ENCODE assay signal across 8 mouse cellular contexts in genomic region chr4:32248236-32248635, GRCm38 (mm10). TPM values are rescaled to one million over a fixed set of nuclear protein-coding genes. Genes with fewer than 3 reads are reported as not detected.
DNase-seq lines count a peak whose midpoint lies in the region; ATAC-seq and TF ChIP-seq lines count a peak whose summit lies in the region.

No protein-coding gene starts in this region.

- H3K36me3 ChIP-seq in intestine, embryonic 14.5 days (ENCODE audit: control insufficient read depth, insufficient read depth, low read length) = no peaks in the 10 kb centered on the region
- no peaks in the 10 kb centered on the region for H3K36me3 ChIP-seq in intestine, embryonic 15.5 days
- peaks cover 5% of the 10 kb centered on the region; the same call in 1 of the 2 replicates for H3K36me3 ChIP-seq in forebrain, embryonic 12.5 days (replicated peaks)
- no peaks in the 10 kb centered on the region for H3K36me3 ChIP-seq in myocyte (ENCODE audit: control insufficient read depth, insufficient read depth)
- no peaks in the 10 kb centered on the region for H3K36me3 ChIP-seq in stomach, postnatal 0 days (ENCODE audit: control insufficient read depth, insufficient read depth, low read length)

- H3K9me3 ChIP-seq in intestine, embryonic 14.5 days (ENCODE audit: control insufficient read depth, low read length) = no peaks in the 10 kb centered on the region
- no peaks in the 10 kb centered on the region for H3K9me3 ChIP-seq in intestine, embryonic 15.5 days
- H3K9me3 ChIP-seq in forebrain, embryonic 12.5 days = no peaks in the 10 kb centered on the region
- H3K9me3 ChIP-seq in stomach, postnatal 0 days (ENCODE audit: control insufficient read depth, low read length) = no peaks in the 10 kb centered on the region

- no peak for TF ChIP-seq POLR2A in brain, embryonic 14.5 days (IDR thresholded peaks at IDR 0.05; ENCODE audit: borderline replicate concordance, extremely low read depth, insufficient read depth, insufficient read length, poor library complexity, severe bottlenecking)
- TF ChIP-seq POLR2A in myocyte (IDR thresholded peaks at IDR 0.05; ENCODE audit: insufficient read length, low read depth) = no peak

- H3K27ac ChIP-seq in intestine, embryonic 14.5 days (ENCODE audit: low read depth) = no peak overlapping the region
- H3K27ac ChIP-seq in intestine, embryonic 15.5 days = no peak overlapping the region
- H3K27ac ChIP-seq in forebrain, embryonic 12.5 days = 0 out of 2 replicates have a peak overlapping the region, but pooled peaks have one; percentile 25
- H3K27ac ChIP-seq in stomach, postnatal 0 days (replicated peaks) = no peak overlapping the region

- TF ChIP-seq EP300 in stomach, postnatal 0 days (optimal IDR thresholded peaks at IDR 0.05) = no peak

- no peaks in the 10 kb centered on the region for H3K79me2 ChIP-seq in myocyte (ENCODE audit: control insufficient read depth, insufficient read depth)

- H3K4me1 ChIP-seq in intestine, embryonic 14.5 days (replicated peaks; ENCODE audit: control insufficient read depth, insufficient read depth, low read length) = peaks cover 33% of the 10 kb centered on the region
- H3K4me1 ChIP-seq in intestine, embryonic 15.5 days (replicated peaks) = peaks cover 30% of the 10 kb centered on the region
- H3K4me1 ChIP-seq in forebrain, embryonic 12.5 days = peaks cover 78% of the 10 kb centered on the region
- no peaks in the 10 kb centered on the region for H3K4me1 ChIP-seq in stomach, postnatal 0 days (replicated peaks; ENCODE audit: control insufficient read depth, insufficient read depth)

- ATAC-seq in intestine, embryonic 14.5 days (replicated peaks; ENCODE audit: low FRiP score, low TSS enrichment, low read depth) = no peak
- ATAC-seq in intestine, embryonic 15.5 days = no peak
- peak; percentile 6; the same call in 1 of the 2 replicates for ATAC-seq in forebrain, embryonic 12.5 days (ENCODE audit: low FRiP score)
- ATAC-seq in stomach, postnatal 0 days (ENCODE audit: low FRiP score, low TSS enrichment) = peak; percentile 80

- H3K27me3 ChIP-seq in intestine, embryonic 14.5 days (replicated peaks; ENCODE audit: control insufficient read depth, insufficient read depth, low read length) = no peaks in the 10 kb centered on the region
- no peaks in the 10 kb centered on the region for H3K27me3 ChIP-seq in intestine, embryonic 15.5 days (replicated peaks)
- H3K27me3 ChIP-seq in forebrain, embryonic 12.5 days = no peaks in the 10 kb centered on the region
- no peaks in the 10 kb centered on the region for H3K27me3 ChIP-seq in myocyte (ENCODE audit: control insufficient read depth, insufficient read depth, insufficient read length)
- H3K27me3 ChIP-seq in stomach, postnatal 0 days (ENCODE audit: control insufficient read depth, insufficient read depth, low read length) = no peaks in the 10 kb centered on the region

- no peak overlapping the region for H3K4me2 ChIP-seq in intestine, embryonic 14.5 days (ENCODE audit: low read length)
- no peak overlapping the region for H3K4me2 ChIP-seq in intestine, embryonic 15.5 days (replicated peaks)
- no peak overlapping the region for H3K4me2 ChIP-seq in forebrain, embryonic 12.5 days
- peak overlapping the region; percentile 27 for H3K4me2 ChIP-seq in myocyte (ENCODE audit: low read depth)
- H3K4me2 ChIP-seq in stomach, postnatal 0 days (replicated peaks; ENCODE audit: low read depth) = no peak overlapping the region

- peak; percentile 85 for DNase-seq in intestine, embryonic 14.5 days (ENCODE audit: low spot score)
- DNase-seq in brain, embryonic 14.5 days (ENCODE audit: low read depth) = peak; percentile 76
- peak; percentile 89 for DNase-seq in heart, postnatal 4 days
- DNase-seq in left cerebral cortex, postnatal 4 days = peak; percentile 68
- DNase-seq in stomach, postnatal 0 days (ENCODE audit: low spot score) = peak; percentile 85

- WGBS in intestine, embryonic 14.5 days = 40% methylated on average over 6 of the region's 6 CpGs
- WGBS in intestine, embryonic 15.5 days = 41% methylated on average over 6 of the region's 6 CpGs
- 32% methylated on average over 6 of the region's 6 CpGs for WGBS in forebrain, embryonic 12.5 days
- 39% methylated on average over 6 of the region's 6 CpGs for WGBS in stomach, postnatal 0 days

- intact Hi-C loops in left cerebral cortex, postnatal 4 days (cut with DNase I) = loop anchor here (10.0 kb wide), 2 partner anchors 167 to 287 kb away; no protein-coding TSS in a partner anchor

- H3K4me3 ChIP-seq in intestine, embryonic 14.5 days (ENCODE audit: low read depth, low read length) = no peak overlapping the region
- H3K4me3 ChIP-seq in intestine, embryonic 15.5 days (replicated peaks) = no peak overlapping the region
- no peak overlapping the region for H3K4me3 ChIP-seq in forebrain, embryonic 12.5 days (replicated peaks)
- no peak overlapping the region for H3K4me3 ChIP-seq in myocyte
- no peak overlapping the region for H3K4me3 ChIP-seq in stomach, postnatal 0 days (ENCODE audit: low read depth, low read length)

- no peak overlapping the region for H3ac ChIP-seq in myocyte (ENCODE audit: control insufficient read depth, insufficient read length)

- no peak overlapping the region for H3K9ac ChIP-seq in intestine, embryonic 14.5 days (ENCODE audit: low read length)
- H3K9ac ChIP-seq in intestine, embryonic 15.5 days = no peak overlapping the region
- H3K9ac ChIP-seq in forebrain, embryonic 12.5 days = no peak overlapping the region
- H3K9ac ChIP-seq in stomach, postnatal 0 days (ENCODE audit: low read length) = no peak overlapping the region

- TF ChIP-seq CTCF in brain, embryonic 14.5 days (IDR thresholded peaks at IDR 0.05; ENCODE audit: borderline replicate concordance, extremely low read depth, insufficient read depth, insufficient read length) = peak; percentile 80
- TF ChIP-seq CTCF in stomach, postnatal 0 days (IDR thresholded peaks at IDR 0.05; ENCODE audit: low read depth) = peak; percentile 90

TF ChIP-seq in myocyte, 11 proteins besides CTCF, POLR2A, EP300 and RAD21:
- TF ChIP-seq E2F4 (IDR thresholded peaks at IDR 0.05; ENCODE audit: insufficient read depth) (no peak), MYOD1 (IDR thresholded peaks at IDR 0.05; ENCODE audit: control insufficient read depth in 1 of 3, insufficient read length in 2 of 3, low read depth in 2 of 3) (no peak), SRF (IDR thresholded peaks at IDR 0.05; ENCODE audit: control insufficient read depth, insufficient read length, low read depth) (no peak), REST (IDR thresholded peaks at IDR 0.05; ENCODE audit: insufficient read depth, insufficient read length) (no peak), USF1 (IDR thresholded peaks at IDR 0.05; ENCODE audit: low read depth) (no peak), TCF3 (IDR thresholded peaks at IDR 0.05; ENCODE audit: insufficient read length, low read depth) (no peak), CEBPB (IDR thresholded peaks at IDR 0.05; ENCODE audit: insufficient read depth, poor library complexity, severe bottlenecking) (no peak), MYOG (IDR thresholded peaks at IDR 0.05; ENCODE audit: control insufficient read depth in 1 of 3, insufficient read depth in 1 of 3, insufficient read length in 2 of 3, low read depth in 2 of 3) (no peak), TCF12 (IDR thresholded peaks at IDR 0.05; ENCODE audit: insufficient read depth, poor library complexity, severe bottlenecking) (no peak), MAX (IDR thresholded peaks at IDR 0.05; ENCODE audit: low read depth) (no peak), POLR2AphosphoS2 (IDR thresholded peaks at IDR 0.05; ENCODE audit: insufficient read length, low read depth) (no peak)

RNA-seq across cellular contexts. Expression of gene Bach2, which starts 9.6 kb away (rescaled TPM):
- polyA plus RNA-seq in intestine, embryonic 14.5 days (2014; fragmentation: Nextera tagmentation; extraction: Ambion mirVana) = 6.7 and 8.4 TPM in 2 replicates
- 4.4 and 4.7 TPM in 2 replicates for polyA plus RNA-seq in intestine, embryonic 15.5 days (2015; fragmentation: Nextera tagmentation; extraction: Ambion mirVana)
- polyA plus RNA-seq in brain, embryonic 14.5 days (2012; rRNA removed) = 23.6 and 31.4 TPM in 2 replicates
- polyA plus RNA-seq in forebrain, embryonic 12.5 days (2016; fragmentation: Nextera tagmentation; extraction: Ambion mirVana) = 22.3 and 27.7 TPM in 2 replicates
- total RNA-seq in heart, postnatal 4 days (2021) = 10 to 100 TPM; 23.9 to 24.5 TPM
- total RNA-seq in left cerebral cortex, postnatal 4 days (2021) = 100 to 1,000 TPM in 1 of 2 experiments, 10 to 100 TPM in 1; 92.7 to 105 TPM
- 0.29 TPM for polyA plus RNA-seq in myocyte (2012; fragmentation: generic; extraction: Trizol)
- polyA plus RNA-seq in stomach, postnatal 0 days (2015; fragmentation: Nextera tagmentation; extraction: Ambion mirVana) = 1.9 TPM in 2 replicates

Comparison
In these comparisons a context has a peak if more than half of its experiments do, and no peak if none do; other contexts are left out.
1. ATAC-seq: peak in forebrain, embryonic 12.5 days (single experiment) and stomach, postnatal 0 days (single experiment); none in intestine, embryonic 14.5 days (single experiment) and intestine, embryonic 15.5 days (single experiment).
2. Peak in every context shown above with its lines, with median percentiles within 50 percentile points of each other: DNase-seq.